Mouse (Mus musculus) hindbrain, embryonic 14.5 days (tissue): ENCODE data around the gene Hhipl1. TPM values are rescaled to one million over a fixed set of nuclear protein-coding genes. Genes with fewer than 3 reads are reported as not detected.

Experiments used
- ATAC-seq: fragments of 200-750 bp; cut with Nextera tagmentation; 2 replicates; pipeline ENCODE4 v1.8.0; 2017; ENCODE audit warnings: moderate number of reproducible peaks, mild to moderate bottlenecking, moderate TSS enrichment, moderate library complexity; ENCODE audit not compliant: low FRiP score
- DNase-seq: peaks from one replicate; pipeline ENCODE4 v3.0.0-alpha.2; 2015; ENCODE audit warnings: low spot score
- H3K27ac ChIP-seq: fragments of 300-500 bp; sonication (generic); 2 replicates; pipeline ENCODE4 v1.5.1; 2014; ENCODE audit warnings: mild to moderate bottlenecking, moderate library complexity
- H3K27me3 ChIP-seq: fragments of 300-500 bp; sonication (generic); 2 replicates; pipeline ENCODE4 v1.6.1; 2014; ENCODE audit warnings: mild to moderate bottlenecking, low read length, mixed read lengths; ENCODE audit not compliant: control insufficient read depth, insufficient read depth
- H3K36me3 ChIP-seq: fragments of 300-500 bp; sonication (generic); replicated peaks from 2 replicates; pipeline ENCODE4 v1.6.1; 2014; ENCODE audit not compliant: control insufficient read depth, insufficient read depth
- H3K4me1 ChIP-seq: fragments of 300-500 bp; sonication (generic); replicated peaks from 2 replicates; pipeline ENCODE4 v1.6.1; 2014; ENCODE audit warnings: antibody characterized with exemption, low read length, mixed read lengths; ENCODE audit not compliant: control insufficient read depth, insufficient read depth
- H3K4me2 ChIP-seq: fragments of 300-500 bp; sonication (generic); replicated peaks from 2 replicates; pipeline ENCODE4 v1.6.1; 2014; ENCODE audit warnings: mild to moderate bottlenecking, moderate library complexity
- H3K4me3 ChIP-seq: fragments of 300-500 bp; sonication (generic); replicated peaks from 2 replicates; pipeline ENCODE4 v1.5.1; 2014; ENCODE audit warnings: mild to moderate bottlenecking, low read length
- H3K9ac ChIP-seq: fragments of 300-500 bp; sonication (generic); 2 replicates; pipeline ENCODE4 v1.6.1; 2014
- H3K9me3 ChIP-seq: fragments of 300-500 bp; sonication (generic); 2 replicates; pipeline ENCODE4 v1.6.1; 2016; ENCODE audit warnings: low read length; ENCODE audit not compliant: control insufficient read depth
- WGBS: fragments of 180-500 bp; shearing (Covaris S2); extraction: QIAGEN DNeasy Blood & Tissue Kit; methylation state at CpG from one replicate; pipeline ENCODE4 v1.1.7; 2014; 5-methylcytosine and 5-hydroxymethylcytosine counted together
- polyA plus RNA-seq: library from polyadenylated mRNA; unstranded; fragments of >200 nt; fragmentation: Nextera tagmentation; extraction: Ambion mirVana; gene quantifications from 2 replicates; pipeline ENCODE4 v1.2.1, GENCODE M21; 2014

The Hhipl1 gene
- polyA plus RNA-seq, 1 experiment from 2014 or later = 1.8 TPM

GRCm38 (mm10) chr12:108378379-108379133 lies 72.5 kb downstream of the Hhipl1 start:
- WGBS = 85% methylated on average over 13 of the region's 13 CpGs
- ATAC-seq = no peak
- H3K4me2 ChIP-seq = no peak overlapping the region
- H3K4me1 ChIP-seq = no peaks in the 10 kb centered on the region
- H3K36me3 ChIP-seq = no peaks in the 10 kb centered on the region
- H3K9ac ChIP-seq = no peak overlapping the region
- no peak overlapping the region for H3K4me3 ChIP-seq
- H3K27me3 ChIP-seq = no peaks in the 10 kb centered on the region
- no peak overlapping the region for H3K27ac ChIP-seq
- no peak for DNase-seq
- no peaks in the 10 kb centered on the region for H3K9me3 ChIP-seq

Other genes with a start within 250 kb of the Hhipl1 start
- 86.7 and 89.8 TPM in 2 replicates for gene Setd3, start 127.0 kb upstream of the Hhipl1 start, polyA plus RNA-seq
- gene Ccnk, start 126.7 kb upstream of the Hhipl1 start, polyA plus RNA-seq = 4.4 and 5.6 TPM in 2 replicates
- 13.9 and 16.5 TPM in 2 replicates for gene Ccdc85c, start 30.8 kb upstream of the Hhipl1 start, polyA plus RNA-seq
- gene Cyp46a1, start 28.1 kb downstream of the Hhipl1 start, polyA plus RNA-seq = 22.7 and 23.5 TPM in 2 replicates
- 55.1 and 61.8 TPM in 2 replicates for gene Eml1, start 64.7 kb downstream of the Hhipl1 start, polyA plus RNA-seq
- gene Evl, start 248.4 kb downstream of the Hhipl1 start, polyA plus RNA-seq = 243 and 270 TPM in 2 replicates